Mouse (Mus musculus): Measurements from ENCODE around the gene Naxd.
"Not testable (repeated sequence)": the region's sequence is repeated elsewhere in the genome, so short reads cannot be mapped to it uniquely, and the experiment has no call there.

DNA sequence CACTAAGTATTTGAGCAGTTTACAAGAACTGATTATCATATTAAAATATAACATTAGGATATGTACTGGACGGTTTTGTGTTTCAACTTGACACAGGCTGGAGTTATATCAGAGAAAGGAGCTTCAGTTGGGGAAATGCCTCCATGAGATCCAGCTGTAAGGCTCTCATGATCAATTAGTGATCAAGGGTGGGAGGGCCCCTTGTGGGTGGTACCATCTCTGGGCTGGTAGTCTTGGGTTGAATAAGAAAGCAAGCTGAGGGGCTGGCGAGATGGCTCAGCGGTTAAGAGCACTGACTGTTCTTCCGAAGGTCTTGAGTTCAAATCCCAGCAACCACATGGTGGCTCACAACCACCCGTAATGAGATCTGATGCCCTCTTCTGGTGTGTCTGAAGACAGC, 30.8 kb upstream of the Naxd start:
- not testable (repeated sequence) for TF ChIP-seq CTCF, EP300 (IDR thresholded peaks at IDR 0.05; ENCODE audit: low read depth)

Data from heart, postnatal 0 days (tissue).